Mouse (Mus musculus) CD4-positive helper T cell, adult 2 months (primary cell): ENCODE measurements around the gene Foxj1.

Source experiments
- DNase-seq: peaks from one replicate; pipeline ENCODE4 v3.0.0-alpha.2; 2012; ENCODE audit warnings: low read depth, missing footprints, low spot score

The Foxj1 gene

GRCm38 (mm10) chr11:116305423-116305822 is 29.8 kb downstream of the Foxj1 start:
- no peak for DNase-seq

- no peak for DNase-seq
Observed at GRCm38 (mm10) chr11:116298621-116299020, 36.6 kb downstream of the Foxj1 start.

GRCm38 (mm10) chr11:116298221-116298620 is 37.0 kb downstream of the Foxj1 start:
- DNase-seq = no peak

GRCm38 (mm10) chr11:116297017-116297416 is 38.2 kb downstream of the Foxj1 start:
- DNase-seq = no peak

GRCm38 (mm10) chr11:116296191-116296734 is 38.9 kb downstream of the Foxj1 start:
- no peak for DNase-seq

GRCm38 (mm10) chr11:116294319-116294718 is 40.9 kb downstream of the Foxj1 start:
- peak; percentile 65 for DNase-seq

GRCm38 (mm10) chr11:116293538-116294137 is 41.6 kb downstream of the Foxj1 start:
- no peak for DNase-seq

- DNase-seq = no peak
Observed at GRCm38 (mm10) chr11:116292401-116292800, 42.8 kb downstream of the Foxj1 start.

GRCm38 (mm10) chr11:116290556-116290955 is 44.6 kb downstream of the Foxj1 start:
- no peak for DNase-seq

GRCm38 (mm10) chr11:116287351-116287750 is 47.8 kb downstream of the Foxj1 start:
- no peak for DNase-seq

GRCm38 (mm10) chr11:116285770-116286191 is 49.4 kb downstream of the Foxj1 start:
- DNase-seq = no peak

GRCm38 (mm10) chr11:116283982-116284381 is 51.2 kb downstream of the Foxj1 start:
- DNase-seq = no peak

- DNase-seq = no peak
Observed at GRCm38 (mm10) chr11:116282912-116283521, 52.2 kb downstream of the Foxj1 start.

- DNase-seq = no peak
Observed at GRCm38 (mm10) chr11:116282089-116282488, 53.1 kb downstream of the Foxj1 start.

GRCm38 (mm10) chr11:116281671-116282070 is 53.5 kb downstream of the Foxj1 start:
- no peak for DNase-seq

- DNase-seq = no peak
Observed at GRCm38 (mm10) chr11:116280751-116281663, 54.2 kb downstream of the Foxj1 start, which contains the start of gene Galr2. Gene Galr2 (plus strand): TSS chr11:116280939.
